Mouse (Mus musculus) layer of hippocampus, adult 18-20 months (tissue): ENCODE data around the gene Ttc21a. TPM values are rescaled to one million over a fixed set of nuclear protein-coding genes. Genes with fewer than 3 reads are reported as not detected.
"Not testable (repeated sequence)": the region's sequence is repeated elsewhere in the genome, so short reads cannot be mapped to it uniquely, and the experiment has no call there.

Experiments
- DNase-seq, 2 experiments: peaks; one replicate each; pipeline ENCODE4 v3.0.0; 2022; ENCODE audit warnings: low spot score in 2 of 2
- total RNA-seq, 2 experiments: library from RNA; stranded (reverse); gene quantifications; 2 replicates each; pipeline ENCODE4 v1.2.3; 2021

The Ttc21a gene
- total RNA-seq, 2 experiments from 2014 or later, result 0.71 to 1.2 TPM

GRCm38 (mm10) chr9:119993092-119993844, 55.9 kb downstream of the Ttc21a start:
- no peak for DNase-seq

- DNase-seq, result no peak
Measured at GRCm38 (mm10) chr9:119994207-119994606, 56.8 kb downstream of the Ttc21a start.

GRCm38 (mm10) chr9:119996080-119996479, 58.7 kb downstream of the Ttc21a start:
- no peak for DNase-seq

GRCm38 (mm10) chr9:119998776-119999175, 61.4 kb downstream of the Ttc21a start:
- DNase-seq, result no peak

- DNase-seq, result no peak
Measured at GRCm38 (mm10) chr9:119999636-120000035, 62.2 kb downstream of the Ttc21a start.

GRCm38 (mm10) chr9:120000761-120001160, 63.4 kb downstream of the Ttc21a start:
- DNase-seq, result no peak

GRCm38 (mm10) chr9:120001945-120002725, 64.7 kb downstream of the Ttc21a start:
- peak in 1 of 2 experiments; percentile 66 for DNase-seq

GRCm38 (mm10) chr9:120002893-120003292, 65.5 kb downstream of the Ttc21a start:
- no peak for DNase-seq

GRCm38 (mm10) chr9:120005936-120006335, 68.5 kb downstream of the Ttc21a start:
- DNase-seq, result no peak

GRCm38 (mm10) chr9:120007833-120008232, 70.4 kb downstream of the Ttc21a start:
- no peak for DNase-seq

GRCm38 (mm10) chr9:120009226-120009841, 71.9 kb downstream of the Ttc21a start:
- DNase-seq, result peak in 1 of 2 experiments; percentile 43

GRCm38 (mm10) chr9:120009871-120010270, 72.5 kb downstream of the Ttc21a start:
- no peak for DNase-seq

- peak; percentile 97 to 99 for DNase-seq
Measured at GRCm38 (mm10) chr9:120010781-120011511, 73.5 kb downstream of the Ttc21a start.

GRCm38 (mm10) chr9:120011533-120011932, 74.1 kb downstream of the Ttc21a start:
- DNase-seq, result peak; percentile 78 to 87

GRCm38 (mm10) chr9:120012161-120012560, 74.8 kb downstream of the Ttc21a start:
- not testable (repeated sequence) for DNase-seq

GRCm38 (mm10) chr9:120012781-120013180, 75.4 kb downstream of the Ttc21a start:
- no peak for DNase-seq

GRCm38 (mm10) chr9:120013251-120013820, 75.9 kb downstream of the Ttc21a start:
- no peak for DNase-seq

- DNase-seq, result no peak
Measured at GRCm38 (mm10) chr9:120014828-120015227, 77.4 kb downstream of the Ttc21a start.

GRCm38 (mm10) chr9:120016956-120017355, 79.5 kb downstream of the Ttc21a start:
- no peak for DNase-seq
